Mouse (Mus musculus) heart, embryonic 14.5 days (tissue): ENCODE data around the gene Pttg1. TPM values are rescaled to one million over a fixed set of nuclear protein-coding genes. Genes with fewer than 3 reads are reported as not detected.

Source experiments
- ATAC-seq: fragments of 200-750 bp; cut with Nextera tagmentation; 2 replicates; pipeline ENCODE4 v1.8.0; 2017; ENCODE audit warnings: low read depth, moderate TSS enrichment; ENCODE audit not compliant: insufficient number of reproducible peaks, insufficient read depth, low FRiP score
- H3K27ac ChIP-seq, 2 experiments: fragments of 200-500 bp in 1 of 2; fragments of 300-500 bp in 1 of 2; sonication (generic) in 1 of 2; replicated peaks in 1 of 2; 2 replicates each; pipeline ENCODE4 v1.5.1; 2012 to 2014; ENCODE audit warnings: low read depth in 2 of 2, low read length in 2 of 2, control low read depth in 1 of 2, mild to moderate bottlenecking in 1 of 2, mixed read lengths in 1 of 2; ENCODE audit not compliant: control insufficient read depth in 1 of 2, insufficient read depth in 1 of 2
- H3K27me3 ChIP-seq: fragments of 300-500 bp; sonication (generic); 2 replicates; pipeline ENCODE4 v1.6.1; 2014; ENCODE audit warnings: mild to moderate bottlenecking, low read length, control low read depth; ENCODE audit not compliant: control insufficient read depth, insufficient read depth
- H3K36me3 ChIP-seq: fragments of 300-500 bp; sonication (generic); 2 replicates; pipeline ENCODE4 v1.6.1; 2014; ENCODE audit warnings: mild to moderate bottlenecking, control low read depth, low read length, mixed read lengths; ENCODE audit not compliant: control insufficient read depth, insufficient read depth
- H3K4me1 ChIP-seq, 2 experiments: fragments of 200-500 bp in 1 of 2; fragments of 300-500 bp in 1 of 2; sonication (generic) in 1 of 2; 2 replicates each; pipeline ENCODE4 v1.6.1; 2012 to 2014; ENCODE audit warnings: low read length in 2 of 2, control low read depth in 1 of 2, mixed read lengths in 1 of 2; ENCODE audit not compliant: control insufficient read depth in 2 of 2, insufficient read depth in 2 of 2
- H3K4me2 ChIP-seq: fragments of 300-500 bp; sonication (generic); 2 replicates; pipeline ENCODE4 v1.6.1; 2014; ENCODE audit warnings: mild to moderate bottlenecking, low read length
- H3K4me3 ChIP-seq, 2 experiments: fragments of 200-500 bp in 1 of 2; fragments of 300-500 bp in 1 of 2; sonication (generic) in 1 of 2; 2 replicates each; pipeline ENCODE4 v1.5.1; 2012 to 2014; ENCODE audit warnings: low read length in 2 of 2, mild to moderate bottlenecking in 2 of 2, control low read depth in 1 of 2, low read depth in 1 of 2, moderate library complexity in 1 of 2; ENCODE audit not compliant: control insufficient read depth in 1 of 2, insufficient read depth in 1 of 2
- H3K9ac ChIP-seq: fragments of 300-500 bp; sonication (generic); 2 replicates; pipeline ENCODE4 v1.6.1; 2014; ENCODE audit warnings: mild to moderate bottlenecking, low read length
- H3K9me3 ChIP-seq: fragments of 300-500 bp; sonication (generic); 2 replicates; pipeline ENCODE4 v1.6.1; 2016; ENCODE audit warnings: low read length, control low read depth; ENCODE audit not compliant: control insufficient read depth
- WGBS: fragments of 180-500 bp; shearing (Covaris S2); extraction: QIAGEN DNeasy Blood & Tissue Kit; methylation state at CpG from one replicate; pipeline ENCODE4 v1.1.7; 2014; 5-methylcytosine and 5-hydroxymethylcytosine counted together
- polyA plus RNA-seq: library from polyadenylated mRNA; unstranded; fragments of >200 nt; fragmentation: Nextera tagmentation; extraction: Ambion mirVana; gene quantifications from 2 replicates; pipeline ENCODE4 v1.2.1, GENCODE M21; 2014

Pttg1 gene
- polyA plus RNA-seq, 1 experiment from 2014 or later, result 132 TPM

DNA sequence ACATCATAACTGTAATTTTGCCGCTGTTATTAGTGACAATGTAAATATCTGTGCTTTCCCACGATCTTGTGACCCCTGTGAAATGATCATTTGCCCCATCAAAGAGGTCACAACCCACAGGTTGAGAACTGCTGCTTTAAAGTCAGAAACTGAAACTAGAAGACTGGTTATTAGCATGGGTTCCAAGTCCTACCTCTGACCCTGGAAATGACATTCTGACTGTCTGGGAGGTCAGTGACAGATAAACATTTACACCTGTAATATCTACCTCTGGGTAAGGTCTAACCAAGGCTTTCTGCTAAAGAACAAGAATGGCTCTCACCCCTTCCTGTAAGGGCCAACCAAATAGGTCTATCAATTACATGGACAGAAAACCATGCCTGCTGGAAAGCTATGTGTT lies 17.2 kb downstream of the Pttg1 start:
- Histone ChIP-seq H3K27me3 (no peaks in the 10 kb centered on the region), H3K9ac (no peak overlapping the region), H3K4me2 (no peak overlapping the region), H3K27ac (no peak overlapping the region), H3K4me1 (no peaks in the 10 kb centered on the region), H3K9me3 (peaks cover 8% of the 10 kb centered on the region), H3K4me3 (no peak overlapping the region), H3K36me3 (no peaks in the 10 kb centered on the region)
- ATAC-seq, result no peak
- 71% methylated on average over 2 of the region's 2 CpGs for WGBS

DNA sequence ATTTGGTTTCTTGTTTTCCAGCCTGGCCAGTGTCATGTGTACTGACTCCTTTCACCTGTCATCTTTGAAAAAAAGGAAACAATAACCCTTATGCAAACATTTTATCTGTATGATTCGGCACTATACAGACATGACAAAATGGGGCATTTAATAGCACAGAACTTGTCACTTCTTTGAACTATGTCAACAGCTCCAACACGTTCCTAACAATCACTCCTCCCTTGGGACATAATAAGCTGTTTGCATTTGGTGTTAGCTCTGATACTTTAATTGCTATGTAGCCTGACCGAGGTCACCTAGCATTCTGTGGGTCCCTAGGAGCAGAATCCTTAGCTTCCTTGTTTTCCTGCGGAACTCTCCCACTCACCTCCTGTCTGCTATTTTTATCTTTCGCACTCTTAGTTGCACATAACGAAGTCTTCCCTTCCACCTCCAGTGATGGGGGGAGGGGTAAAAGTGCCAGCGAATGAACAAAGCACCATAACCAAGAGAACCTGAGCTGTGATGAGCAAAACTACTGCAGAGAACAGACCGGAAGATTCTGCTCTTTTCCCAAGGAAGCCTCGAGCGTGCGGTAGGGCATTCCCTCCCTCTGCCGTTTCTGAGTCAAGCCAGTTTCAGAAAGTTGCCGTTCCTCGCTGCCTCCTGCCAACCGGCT lies 21.8 kb downstream of the Pttg1 start:
- no peaks in the 10 kb centered on the region for H3K27me3 ChIP-seq
- 80% methylated on average over 15 of the region's 15 CpGs for WGBS
- no peak for ATAC-seq
- no peaks in the 10 kb centered on the region for H3K4me1 ChIP-seq
- no peak overlapping the region for H3K4me3 ChIP-seq
- H3K9me3 ChIP-seq, result peaks cover 8% of the 10 kb centered on the region
- no peak overlapping the region for H3K4me2 ChIP-seq
- no peaks in the 10 kb centered on the region for H3K36me3 ChIP-seq
- H3K27ac ChIP-seq, result no peak overlapping the region
- no peak overlapping the region for H3K9ac ChIP-seq

DNA sequence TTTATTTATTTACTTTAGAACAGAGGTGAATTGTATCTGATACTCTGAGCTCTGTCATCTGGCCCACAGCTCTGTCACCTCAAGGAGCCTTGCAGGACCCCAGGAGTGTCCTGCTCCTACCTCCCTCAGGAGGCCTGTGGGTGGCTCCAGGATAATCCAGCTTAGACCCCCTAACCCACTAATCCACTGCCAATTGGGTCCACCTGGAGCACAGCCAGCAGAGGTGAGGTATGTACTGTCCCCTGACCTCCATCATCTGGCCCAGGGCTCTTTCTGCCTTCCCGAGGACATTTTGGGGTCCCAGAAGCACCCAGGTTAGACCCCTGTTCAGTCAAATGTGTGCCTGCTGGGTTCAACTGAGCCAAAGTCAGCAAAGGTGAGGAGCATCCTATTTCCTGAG lies 25.9 kb downstream of the Pttg1 start:
- no peak overlapping the region for H3K4me3 ChIP-seq
- no peaks in the 10 kb centered on the region for H3K27me3 ChIP-seq
- no peak overlapping the region for H3K27ac ChIP-seq
- WGBS, result 71% methylated on average over 1 of the region's 1 CpGs
- no peak overlapping the region for H3K9ac ChIP-seq
- H3K4me1 ChIP-seq, result no peaks in the 10 kb centered on the region; a peak in 1 of 4 replicates
- H3K4me2 ChIP-seq, result no peak overlapping the region
- no peak for ATAC-seq
- no peaks in the 10 kb centered on the region for H3K36me3 ChIP-seq
- H3K9me3 ChIP-seq, result peaks cover 8% of the 10 kb centered on the region

DNA sequence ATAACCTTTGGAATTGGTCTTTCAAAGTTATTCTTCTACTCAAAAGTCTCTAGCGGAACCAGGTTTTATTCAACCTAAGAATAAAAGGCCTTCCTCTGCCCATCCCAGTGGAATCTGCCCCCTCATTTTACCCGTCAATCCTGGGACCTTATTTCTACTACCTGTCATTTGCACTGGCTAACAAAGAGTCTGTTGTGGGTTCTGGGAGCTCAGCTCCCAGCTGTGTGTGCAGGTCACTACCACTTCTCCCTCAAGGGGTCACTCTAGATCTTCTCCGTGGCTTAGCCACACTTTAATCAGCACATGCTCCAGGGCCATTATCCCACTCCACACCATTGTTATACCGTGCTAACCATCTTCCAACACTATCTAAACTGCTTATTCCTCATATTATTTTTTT lies 26.8 kb downstream of the Pttg1 start:
- no peak overlapping the region for H3K4me2 ChIP-seq
- H3K4me1 ChIP-seq, result peaks cover 0 to 2% of the 10 kb centered on the region in 2 experiments; a peak in 1 of 4 replicates
- H3K9me3 ChIP-seq, result peaks cover 2% of the 10 kb centered on the region; the same call in 1 of the 2 replicates
- H3K36me3 ChIP-seq, result no peaks in the 10 kb centered on the region
- H3K27me3 ChIP-seq, result no peaks in the 10 kb centered on the region
- no peak overlapping the region for H3K9ac ChIP-seq
- H3K4me3 ChIP-seq, result no peak overlapping the region
- H3K27ac ChIP-seq, result no peak overlapping the region
- no peak for ATAC-seq
- 36% methylated on average over 4 of the region's 4 CpGs for WGBS

DNA sequence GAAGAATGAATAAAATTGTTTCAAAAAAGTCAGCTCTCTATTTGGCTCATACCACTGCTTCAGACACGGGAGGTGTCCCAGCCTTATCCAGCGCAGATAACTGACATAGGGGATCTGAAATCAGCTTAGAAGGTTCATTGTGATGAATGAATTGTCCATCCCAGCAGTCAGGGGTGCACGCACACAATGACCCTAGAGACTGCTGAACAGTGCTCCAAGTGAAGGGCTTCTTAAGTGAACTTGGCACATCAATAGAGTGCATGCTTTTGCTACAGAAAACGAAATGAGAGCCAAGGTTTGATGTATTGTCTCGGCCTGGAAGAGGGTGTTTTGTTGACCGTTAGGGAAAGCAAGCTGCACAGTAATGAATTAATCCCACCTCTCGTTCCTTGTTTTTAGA lies 29.4 kb downstream of the Pttg1 start:
- H3K36me3 ChIP-seq, result no peaks in the 10 kb centered on the region
- no peak overlapping the region for H3K27ac ChIP-seq
- H3K4me3 ChIP-seq, result no peak overlapping the region
- no peak for ATAC-seq
- no peaks in the 10 kb centered on the region for H3K9me3 ChIP-seq
- no peaks in the 10 kb centered on the region for H3K27me3 ChIP-seq
- peaks cover 0 to 2% of the 10 kb centered on the region in 2 experiments; a peak in 1 of 4 replicates for H3K4me1 ChIP-seq
- no peak overlapping the region for H3K4me2 ChIP-seq
- no peak overlapping the region for H3K9ac ChIP-seq
- WGBS, result 71% methylated on average over 7 of the region's 7 CpGs

DNA sequence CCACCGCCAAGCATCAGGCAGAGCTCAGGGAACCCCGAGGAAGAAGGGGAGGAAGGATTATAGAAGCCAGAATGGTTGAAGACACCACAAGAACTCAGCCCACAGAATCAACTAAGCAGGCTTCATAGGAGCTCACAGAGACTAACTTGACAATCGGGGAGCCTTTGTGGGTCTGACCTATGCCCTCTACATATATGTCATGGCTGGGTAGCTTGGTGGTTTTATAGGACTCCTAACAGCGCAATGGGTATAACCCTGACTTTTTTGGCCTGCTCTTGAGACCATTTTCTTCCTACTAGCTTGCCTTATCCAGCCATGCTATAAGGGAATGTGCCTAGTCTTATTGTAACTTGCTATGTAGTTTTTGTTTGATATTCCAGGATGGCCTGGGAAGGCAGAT lies 29.8 kb downstream of the Pttg1 start:
- 76% methylated on average over 4 of the region's 4 CpGs for WGBS
- ATAC-seq, result no peak
- Histone ChIP-seq H3K9me3 (no peaks in the 10 kb centered on the region), H3K4me1 (peaks cover 0 to 2% of the 10 kb centered on the region in 2 experiments; a peak in 1 of 4 replicates), H3K4me3 (no peak overlapping the region), H3K27me3 (no peaks in the 10 kb centered on the region), H3K4me2 (no peak overlapping the region), H3K27ac (no peak overlapping the region), H3K9ac (no peak overlapping the region), H3K36me3 (no peaks in the 10 kb centered on the region)

DNA sequence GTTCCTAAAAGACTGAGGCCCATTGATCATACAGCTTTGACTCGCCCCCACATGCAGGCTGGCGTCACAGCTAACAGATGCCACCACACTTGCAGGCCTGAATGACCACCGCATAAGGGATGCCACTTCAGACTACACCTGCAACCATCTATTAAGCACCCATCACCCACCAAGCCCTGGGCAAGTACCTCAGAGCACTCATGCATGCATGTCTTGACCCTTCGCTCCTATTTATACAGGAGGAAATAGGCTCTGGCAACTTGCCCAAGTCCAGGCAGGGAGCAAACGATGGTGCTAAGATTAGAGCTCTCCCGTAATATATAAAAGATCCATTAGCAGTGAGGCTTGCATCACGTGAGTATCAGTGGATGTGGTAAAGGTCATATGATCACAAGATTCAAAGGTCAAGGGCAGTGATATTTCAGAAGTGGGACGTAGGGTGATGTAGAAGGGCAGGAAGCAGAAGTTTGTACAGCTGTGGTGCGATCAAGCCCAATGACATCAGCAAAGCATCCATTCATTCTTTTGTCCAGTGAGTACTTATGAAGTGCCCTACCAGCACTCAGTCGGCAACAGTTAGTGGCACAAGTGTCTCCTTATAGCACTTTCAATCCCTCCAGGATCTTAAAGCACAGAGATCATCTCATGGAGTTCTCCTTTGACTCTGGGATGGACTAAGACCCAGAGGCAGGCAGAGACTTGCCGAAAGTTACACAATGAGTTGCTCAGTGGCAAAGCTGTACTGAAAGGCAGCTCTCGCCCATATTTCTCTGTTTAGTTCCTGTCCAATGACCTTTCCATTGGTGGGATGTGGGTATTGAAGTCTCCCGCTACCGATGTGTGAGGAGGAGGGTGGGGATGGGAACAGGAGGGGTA lies 30.7 kb downstream of the Pttg1 start:
- H3K4me2 ChIP-seq, result no peak overlapping the region
- H3K9me3 ChIP-seq, result no peaks in the 10 kb centered on the region
- peaks cover 0 to 2% of the 10 kb centered on the region in 2 experiments; a peak in 1 of 4 replicates for H3K4me1 ChIP-seq
- H3K27me3 ChIP-seq, result no peaks in the 10 kb centered on the region
- no peak for ATAC-seq
- no peaks in the 10 kb centered on the region for H3K36me3 ChIP-seq
- 61% methylated on average over 14 of the region's 14 CpGs for WGBS
- H3K9ac ChIP-seq, result no peak overlapping the region
- H3K4me3 ChIP-seq, result no peak overlapping the region
- no peak overlapping the region for H3K27ac ChIP-seq
